Mouse (Mus musculus) limb, embryonic 15.5 days (tissue): ENCODE measurements around the gene Mipep. TPM values are rescaled to one million over a fixed set of nuclear protein-coding genes. Genes with fewer than 3 reads are reported as not detected.
A peak's percentile ranks its signal among the peaks of the same experiment; 100 is the strongest.

Experiments
- ATAC-seq: fragments of 200-750 bp; cut with Nextera tagmentation; 2 replicates; pipeline ENCODE4 v1.8.0; 2017; ENCODE audit warnings: low read depth, moderate TSS enrichment; ENCODE audit not compliant: insufficient number of reproducible peaks, low FRiP score, low TSS enrichment
- H3K27ac ChIP-seq: fragments of 300-500 bp; sonication (generic); 2 replicates; pipeline ENCODE4 v1.5.1; 2015; ENCODE audit warnings: moderate library complexity, mild to moderate bottlenecking, inconsistent platforms
- H3K27me3 ChIP-seq: fragments of 300-500 bp; sonication (generic); 2 replicates; pipeline ENCODE4 v1.6.1; 2015; ENCODE audit warnings: inconsistent platforms
- H3K36me3 ChIP-seq: fragments of 300-500 bp; sonication (generic); 2 replicates; pipeline ENCODE4 v1.6.1; 2015; ENCODE audit warnings: inconsistent platforms
- H3K4me1 ChIP-seq: fragments of 300-500 bp; sonication (generic); 2 replicates; pipeline ENCODE4 v1.6.1; 2015; ENCODE audit warnings: inconsistent platforms
- H3K4me2 ChIP-seq: fragments of 300-500 bp; sonication (generic); 2 replicates; pipeline ENCODE4 v1.6.1; 2015; ENCODE audit warnings: mild to moderate bottlenecking, inconsistent platforms
- H3K4me3 ChIP-seq: fragments of 300-500 bp; sonication (generic); 2 replicates; pipeline ENCODE4 v1.5.1; 2015; ENCODE audit warnings: mild to moderate bottlenecking, inconsistent platforms
- H3K9ac ChIP-seq: fragments of 300-500 bp; sonication (generic); 2 replicates; pipeline ENCODE4 v1.6.1; 2015; ENCODE audit warnings: inconsistent platforms
- H3K9me3 ChIP-seq: fragments of 300-500 bp; sonication (generic); 2 replicates; pipeline ENCODE4 v1.6.1; 2016; ENCODE audit warnings: inconsistent platforms
- WGBS: fragments of 180-500 bp; shearing (Covaris S2); methylation state at CpG from one replicate; pipeline ENCODE4 v1.1.7; 2015; 5-methylcytosine and 5-hydroxymethylcytosine counted together
- polyA plus RNA-seq: library from polyadenylated mRNA; unstranded; fragments of >200 nt; fragmentation: Nextera tagmentation; extraction: Ambion mirVana; gene quantifications from 2 replicates; pipeline ENCODE4 v1.2.1, GENCODE M21; 2015

The Mipep gene
- polyA plus RNA-seq, 1 experiment from 2014 or later, result 18.4 TPM

DNA sequence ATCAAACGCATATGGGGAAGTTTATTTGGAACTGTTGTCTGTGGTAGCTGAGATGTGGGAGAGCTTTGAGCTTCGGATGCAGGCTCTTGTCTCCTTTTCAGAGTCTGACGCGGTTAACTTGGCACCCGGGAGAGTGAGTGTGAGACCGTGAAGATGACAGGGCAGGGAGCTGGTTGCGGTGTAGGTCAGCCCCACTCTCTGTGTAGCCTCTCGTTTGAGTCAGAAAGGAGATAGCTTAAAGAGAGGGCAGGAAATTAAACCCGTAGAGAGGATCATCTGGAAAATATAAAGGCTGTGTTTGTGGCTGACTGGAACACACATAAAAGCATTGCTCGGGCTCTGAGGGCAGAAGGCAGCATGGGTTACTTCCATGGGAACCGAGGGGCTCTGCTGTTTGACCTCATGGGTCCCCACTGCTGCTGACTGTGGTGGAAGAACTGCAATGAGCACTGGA, 22.5 kb downstream of the Mipep start:
- H3K4me3 ChIP-seq, result no peak overlapping the region
- H3K9me3 ChIP-seq, result no peaks in the 10 kb centered on the region
- no peak overlapping the region for H3K9ac ChIP-seq
- H3K4me2 ChIP-seq, result no peak overlapping the region
- no peaks in the 10 kb centered on the region for H3K27me3 ChIP-seq
- H3K36me3 ChIP-seq, result peaks cover 35% of the 10 kb centered on the region
- H3K27ac ChIP-seq, result peak overlapping the region; percentile 28; the same call in 1 of the 2 replicates
- peaks cover 3% of the 10 kb centered on the region; the same call in 1 of the 2 replicates for H3K4me1 ChIP-seq
- 0 out of 2 replicates have a peak, but pooled peaks have one; percentile 44 for ATAC-seq
- 29% methylated on average over 11 of the region's 11 CpGs for WGBS

DNA sequence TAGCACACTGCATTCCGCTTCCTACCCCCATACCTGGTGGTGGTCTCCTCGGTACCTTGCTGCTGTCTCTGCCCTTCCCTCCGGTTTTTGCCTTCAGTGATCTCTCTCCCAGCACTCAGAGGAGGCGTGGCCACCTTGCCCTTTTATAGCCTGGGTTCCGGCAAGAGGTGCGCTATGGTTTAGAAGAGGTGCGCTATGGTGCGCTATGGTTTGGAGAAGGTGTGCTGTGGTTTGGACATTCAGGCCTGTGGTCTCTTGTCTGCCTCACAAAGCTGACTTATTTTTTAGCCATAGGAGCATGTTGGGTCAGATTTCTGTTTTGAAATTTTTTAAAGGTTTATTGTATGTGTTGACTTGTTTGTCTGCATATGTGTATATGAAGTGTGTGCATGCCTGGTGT, 25.5 kb downstream of the Mipep start:
- WGBS, result 88% methylated on average over 8 of the region's 8 CpGs
- H3K9ac ChIP-seq, result no peak overlapping the region
- no peak overlapping the region for H3K4me3 ChIP-seq
- no peak overlapping the region for H3K27ac ChIP-seq
- ATAC-seq, result no peak
- peaks cover 28% of the 10 kb centered on the region for H3K36me3 ChIP-seq
- H3K27me3 ChIP-seq, result no peaks in the 10 kb centered on the region
- no peaks in the 10 kb centered on the region for H3K9me3 ChIP-seq
- H3K4me1 ChIP-seq, result peaks cover 3% of the 10 kb centered on the region; the same call in 1 of the 2 replicates
- H3K4me2 ChIP-seq, result no peak overlapping the region

DNA sequence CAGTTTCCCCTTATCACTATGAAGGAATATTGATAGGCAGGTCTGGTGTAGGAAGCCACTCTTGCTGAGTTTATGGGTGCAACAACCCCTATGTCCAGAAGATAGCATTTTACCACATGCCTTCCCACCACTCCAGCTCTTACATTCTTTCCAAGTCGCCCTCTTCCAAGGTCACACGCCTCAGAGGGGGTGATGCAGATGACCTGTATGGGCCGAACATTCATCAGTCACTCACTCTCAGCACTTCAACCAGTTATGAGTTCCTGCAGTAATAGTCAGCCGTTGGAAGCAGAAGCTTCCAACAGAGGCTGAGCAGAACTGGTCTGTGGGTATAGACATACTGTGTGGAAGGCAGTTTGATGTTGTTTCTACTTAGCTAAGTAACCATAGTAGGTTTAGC, 27.2 kb downstream of the Mipep start:
- Histone ChIP-seq H3K4me1 (peaks cover 3% of the 10 kb centered on the region; the same call in 1 of the 2 replicates), H3K9me3 (no peaks in the 10 kb centered on the region), H3K27me3 (no peaks in the 10 kb centered on the region), H3K4me3 (no peak overlapping the region), H3K9ac (no peak overlapping the region), H3K4me2 (no peak overlapping the region), H3K36me3 (peaks cover 32% of the 10 kb centered on the region), H3K27ac (no peak overlapping the region)
- ATAC-seq, result no peak
- 92% methylated on average over 4 of the region's 4 CpGs for WGBS

DNA sequence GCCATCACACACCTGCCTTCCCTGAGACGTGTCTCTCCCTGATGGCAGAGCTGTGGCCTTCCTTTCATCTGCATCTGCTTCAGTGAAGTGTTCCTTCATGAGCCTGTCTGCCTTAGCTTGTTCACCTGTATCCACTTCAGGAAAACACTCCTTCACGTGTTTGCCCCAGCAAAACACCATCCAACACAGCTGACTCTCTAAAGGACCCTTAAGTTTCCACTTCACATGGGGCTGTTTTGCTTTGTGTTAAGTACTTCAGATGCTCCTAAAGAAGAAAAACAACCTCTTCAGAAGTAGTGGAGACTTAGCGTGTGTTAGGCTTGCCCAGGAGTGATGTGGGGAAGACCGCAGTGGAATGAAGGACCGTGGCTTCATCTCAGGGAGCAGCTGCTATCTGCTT, 30.7 kb downstream of the Mipep start:
- H3K9me3 ChIP-seq, result no peaks in the 10 kb centered on the region
- H3K4me3 ChIP-seq, result no peak overlapping the region
- peaks cover 29% of the 10 kb centered on the region for H3K36me3 ChIP-seq
- WGBS, result 83% methylated on average over 5 of the region's 5 CpGs
- H3K27ac ChIP-seq, result no peak overlapping the region
- no peak overlapping the region for H3K9ac ChIP-seq
- H3K27me3 ChIP-seq, result no peaks in the 10 kb centered on the region
- H3K4me2 ChIP-seq, result no peak overlapping the region
- H3K4me1 ChIP-seq, result peaks cover 2% of the 10 kb centered on the region; the same call in 1 of the 2 replicates
- no peak for ATAC-seq

DNA sequence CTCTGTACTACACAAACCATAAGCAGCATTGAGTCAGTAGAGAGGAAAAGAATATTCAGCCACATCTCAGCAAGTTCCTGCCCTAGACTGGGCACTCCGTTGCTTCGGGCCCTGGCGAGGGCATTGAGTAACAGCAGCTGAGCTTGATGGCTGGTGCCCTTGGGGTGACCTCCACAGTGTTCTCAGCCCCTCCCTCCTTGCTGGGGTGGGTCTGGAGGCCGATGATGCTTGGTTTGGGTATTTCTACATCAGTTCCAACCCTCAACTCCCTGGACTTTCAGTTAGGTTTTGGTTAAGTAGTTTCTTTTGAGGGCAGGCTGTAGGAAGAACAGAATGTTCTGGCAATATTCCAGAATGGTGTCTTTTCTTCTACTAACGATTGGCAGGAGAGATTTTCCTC, 33.7 kb downstream of the Mipep start:
- H3K4me3 ChIP-seq, result no peak overlapping the region
- no peak overlapping the region for H3K4me2 ChIP-seq
- peaks cover 15% of the 10 kb centered on the region; the same call in 1 of the 2 replicates for H3K36me3 ChIP-seq
- no peak overlapping the region for H3K27ac ChIP-seq
- ATAC-seq, result no peak
- WGBS, result 62% methylated on average over 5 of the region's 5 CpGs
- H3K9ac ChIP-seq, result no peak overlapping the region
- no peaks in the 10 kb centered on the region for H3K27me3 ChIP-seq
- H3K9me3 ChIP-seq, result no peaks in the 10 kb centered on the region
- peaks cover 2% of the 10 kb centered on the region; the same call in 1 of the 2 replicates for H3K4me1 ChIP-seq

DNA sequence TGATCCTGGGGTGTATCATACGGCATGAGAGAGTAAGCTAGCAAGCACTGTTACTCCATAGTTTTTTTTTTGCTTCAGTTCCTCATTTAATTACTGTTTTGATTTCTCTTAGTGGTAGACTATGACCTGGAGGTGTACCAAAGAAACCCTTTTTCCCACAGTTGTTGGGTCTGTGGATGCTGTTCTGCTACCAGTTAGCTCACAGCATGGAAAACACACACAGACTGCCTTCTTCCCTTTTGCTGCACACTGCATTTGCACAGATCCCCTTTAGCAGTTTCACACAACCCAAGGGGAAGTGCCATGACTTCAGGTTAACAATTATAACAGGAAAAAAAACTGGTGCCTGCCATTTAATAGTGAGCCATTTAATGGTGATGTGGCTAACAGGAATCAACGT, 45.7 kb downstream of the Mipep start:
- H3K4me2 ChIP-seq, result no peak overlapping the region
- no peaks in the 10 kb centered on the region for H3K9me3 ChIP-seq
- 82% methylated on average over 2 of the region's 2 CpGs for WGBS
- ATAC-seq, result no peak
- H3K27ac ChIP-seq, result no peak overlapping the region
- H3K4me1 ChIP-seq, result no peaks in the 10 kb centered on the region
- H3K9ac ChIP-seq, result no peak overlapping the region
- H3K27me3 ChIP-seq, result no peaks in the 10 kb centered on the region
- peaks cover 34% of the 10 kb centered on the region for H3K36me3 ChIP-seq
- H3K4me3 ChIP-seq, result no peak overlapping the region

DNA sequence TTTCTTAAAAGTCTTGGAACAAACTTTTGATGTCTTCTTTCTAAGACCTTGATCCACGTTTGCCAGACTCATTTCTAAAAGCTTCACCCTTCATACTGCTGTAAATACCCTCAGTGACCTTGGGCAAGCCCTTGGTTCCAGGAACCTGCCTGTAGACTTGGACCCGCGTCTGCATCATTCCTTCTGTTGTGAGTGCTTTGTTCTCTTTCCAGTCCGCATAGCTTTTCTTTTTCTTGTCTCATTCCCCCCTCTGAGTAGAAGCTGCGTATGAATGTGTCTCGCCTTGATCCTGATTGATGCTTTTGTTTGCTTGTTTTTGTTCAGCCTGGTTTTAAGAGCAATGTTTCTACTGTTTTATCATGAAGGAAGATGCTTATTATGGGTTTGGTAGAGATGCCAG, 52.3 kb downstream of the Mipep start:
- no peak overlapping the region for H3K4me3 ChIP-seq
- 83% methylated on average over 6 of the region's 6 CpGs for WGBS
- no peaks in the 10 kb centered on the region for H3K27me3 ChIP-seq
- no peak overlapping the region for H3K9ac ChIP-seq
- H3K4me2 ChIP-seq, result no peak overlapping the region
- no peaks in the 10 kb centered on the region for H3K9me3 ChIP-seq
- no peak overlapping the region for H3K27ac ChIP-seq
- peaks cover 9% of the 10 kb centered on the region for H3K36me3 ChIP-seq
- no peaks in the 10 kb centered on the region for H3K4me1 ChIP-seq
- no peak for ATAC-seq

DNA sequence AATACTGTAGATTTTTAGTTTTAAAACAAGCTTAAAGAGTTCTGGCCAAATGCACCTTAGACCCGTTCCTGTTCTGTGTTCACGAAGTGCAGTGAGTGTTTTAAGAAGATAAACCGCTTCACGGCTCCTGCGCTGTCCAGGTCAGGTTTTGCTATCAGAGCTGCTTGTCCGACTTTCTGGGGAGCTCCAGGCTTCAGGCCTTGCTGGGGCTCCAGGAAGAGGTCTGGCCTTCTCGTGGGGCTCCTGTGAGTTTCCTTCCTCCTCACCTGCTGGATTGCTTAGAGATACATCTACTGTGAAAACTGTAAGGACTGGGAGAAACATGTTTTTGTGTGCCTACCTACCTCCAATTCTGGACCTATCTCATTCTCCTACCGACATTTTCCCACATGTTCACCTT, 55.3 kb downstream of the Mipep start:
- no peak for ATAC-seq
- WGBS, result 73% methylated on average over 8 of the region's 8 CpGs
- no peak overlapping the region for H3K4me3 ChIP-seq
- H3K27me3 ChIP-seq, result no peaks in the 10 kb centered on the region
- no peaks in the 10 kb centered on the region for H3K9me3 ChIP-seq
- H3K4me2 ChIP-seq, result no peak overlapping the region
- H3K36me3 ChIP-seq, result no peaks in the 10 kb centered on the region
- no peak overlapping the region for H3K27ac ChIP-seq
- no peaks in the 10 kb centered on the region for H3K4me1 ChIP-seq
- no peak overlapping the region for H3K9ac ChIP-seq

DNA sequence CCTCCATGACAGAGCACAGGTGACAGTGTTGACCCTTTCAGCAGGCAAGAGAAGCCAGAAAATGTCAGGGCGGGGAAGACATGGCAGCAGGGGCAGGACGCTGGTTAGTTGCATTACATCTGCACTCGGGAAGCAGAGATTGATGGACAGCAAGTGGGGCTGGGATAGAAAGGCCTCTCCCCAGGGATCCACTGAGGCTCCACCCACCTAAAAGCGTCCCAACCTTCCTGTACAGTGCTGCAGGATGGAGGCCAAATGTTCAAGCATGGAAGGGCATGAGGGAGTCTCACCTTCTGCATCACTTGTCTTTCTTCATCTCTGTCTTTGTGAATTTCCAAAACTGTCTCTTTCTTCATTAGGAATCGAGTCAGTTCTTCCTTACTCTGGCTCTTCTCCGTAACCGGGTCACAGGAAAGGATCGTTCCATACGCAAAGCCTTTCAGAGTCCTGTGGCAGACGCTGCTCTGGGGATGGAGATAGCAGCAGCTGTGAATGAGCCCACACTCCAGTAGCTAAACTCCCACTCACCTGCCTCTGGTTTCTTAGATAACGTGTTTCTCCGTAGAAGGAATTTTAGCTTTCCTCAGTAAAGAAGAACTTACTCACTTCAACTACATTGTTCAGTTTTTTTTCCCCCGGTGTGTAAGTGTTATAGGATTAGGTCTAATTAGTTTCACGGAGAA, 57.7 kb downstream of the Mipep start:
- no peak overlapping the region for H3K27ac ChIP-seq
- WGBS, result 73% methylated on average over 14 of the region's 14 CpGs
- no peaks in the 10 kb centered on the region for H3K9me3 ChIP-seq
- 0 out of 2 replicates have a peak, but pooled peaks cover 4% of the 10 kb centered on the region for H3K36me3 ChIP-seq
- 0 out of 2 replicates have a peak, but pooled peaks cover 3% of the 10 kb centered on the region for H3K4me1 ChIP-seq
- ATAC-seq, result no peak
- H3K4me3 ChIP-seq, result no peak overlapping the region
- H3K27me3 ChIP-seq, result no peaks in the 10 kb centered on the region
- no peak overlapping the region for H3K9ac ChIP-seq
- no peak overlapping the region for H3K4me2 ChIP-seq

DNA sequence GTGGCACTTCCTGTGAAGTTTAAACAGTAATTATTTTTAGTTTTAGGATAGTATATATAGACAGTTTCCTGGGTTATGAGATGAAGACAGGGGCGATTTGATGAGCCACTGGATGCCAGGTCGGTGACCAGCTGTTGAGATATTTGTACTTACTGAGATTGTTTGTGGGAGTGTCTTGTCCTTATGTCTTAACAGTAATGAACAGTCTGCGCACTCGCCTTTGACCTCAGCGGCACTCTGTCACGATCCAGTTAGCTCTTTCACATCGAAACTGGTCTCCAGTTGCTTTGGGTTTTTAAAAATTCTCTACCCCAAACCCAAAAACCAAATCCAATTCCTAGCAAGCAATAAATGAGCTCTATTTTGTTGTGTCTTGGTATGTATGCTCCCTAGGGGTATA, 59.2 kb downstream of the Mipep start:
- WGBS, result 85% methylated on average over 7 of the region's 7 CpGs
- Histone ChIP-seq H3K27me3 (no peaks in the 10 kb centered on the region), H3K36me3 (0 out of 2 replicates have a peak, but pooled peaks cover 9% of the 10 kb centered on the region), H3K4me3 (no peak overlapping the region), H3K9me3 (no peaks in the 10 kb centered on the region), H3K4me1 (0 out of 2 replicates have a peak, but pooled peaks cover 3% of the 10 kb centered on the region), H3K27ac (no peak overlapping the region), H3K9ac (no peak overlapping the region), H3K4me2 (no peak overlapping the region)
- ATAC-seq, result no peak

DNA sequence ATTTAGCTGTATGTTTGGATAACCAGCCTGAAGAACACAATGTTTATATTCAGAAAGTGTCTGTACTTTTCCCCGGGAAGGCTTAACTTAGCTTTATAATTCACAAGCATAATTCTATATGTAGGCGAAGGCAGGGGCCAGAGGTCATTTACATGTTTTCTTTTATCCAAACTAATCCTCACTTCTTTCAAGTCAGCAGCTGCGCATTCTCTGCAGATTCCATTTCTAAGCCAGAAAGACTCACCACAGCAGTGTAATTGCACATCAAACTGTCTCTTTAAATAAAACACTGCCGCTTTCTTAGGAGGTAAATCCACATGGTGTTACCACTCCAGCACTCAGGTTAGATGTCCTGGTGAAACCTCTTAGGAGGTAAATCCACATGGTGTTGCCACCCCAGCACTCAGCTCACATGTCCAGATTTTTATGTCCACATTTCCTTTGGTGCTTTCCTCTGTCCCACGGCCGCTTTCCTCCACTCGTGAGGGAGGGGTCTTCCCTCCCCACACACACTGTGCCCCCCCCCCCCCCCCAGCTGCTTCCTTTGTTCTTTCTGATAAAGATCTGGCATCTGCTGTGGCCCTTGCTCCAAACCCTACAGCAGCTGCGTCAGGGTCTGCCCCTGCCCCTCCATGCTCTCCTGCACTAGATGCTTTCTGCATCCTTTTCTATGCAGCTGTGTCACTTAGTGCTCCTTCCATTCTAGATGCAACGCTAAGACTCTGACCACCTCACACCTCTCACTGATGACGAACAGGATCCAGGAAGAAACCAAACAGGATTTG, 61.1 kb downstream of the Mipep start:
- Histone ChIP-seq H3K36me3 (peaks cover 25% of the 10 kb centered on the region; the same call in 1 of the 2 replicates), H3K27ac (no peak overlapping the region), H3K9ac (no peak overlapping the region), H3K4me2 (no peak overlapping the region), H3K9me3 (no peaks in the 10 kb centered on the region), H3K4me3 (no peak overlapping the region), H3K27me3 (no peaks in the 10 kb centered on the region), H3K4me1 (0 out of 2 replicates have a peak, but pooled peaks cover 3% of the 10 kb centered on the region)
- ATAC-seq, result peak; percentile 35; the same call in 1 of the 2 replicates
- 46% methylated on average over 10 of the region's 10 CpGs for WGBS

DNA sequence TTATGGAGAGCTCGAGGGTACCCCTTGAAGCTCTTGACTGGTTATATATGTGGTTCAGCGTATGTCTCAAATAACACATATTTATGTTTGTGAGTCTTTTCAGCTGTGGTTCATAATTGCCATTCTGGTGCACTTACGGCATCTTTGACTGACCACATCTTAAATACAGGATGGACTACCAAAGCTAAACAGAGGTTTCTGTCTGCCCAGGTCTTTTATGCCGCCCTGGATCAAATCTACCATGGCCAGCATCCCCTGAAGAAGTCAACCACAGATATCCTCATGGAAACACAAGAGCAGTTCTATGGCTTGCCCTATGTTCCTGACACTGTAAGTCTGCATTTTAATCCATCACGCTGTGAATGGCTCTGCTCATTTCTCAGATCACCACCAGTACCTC, 61.8 kb downstream of the Mipep start:
- Histone ChIP-seq H3K9me3 (no peaks in the 10 kb centered on the region), H3K4me2 (no peak overlapping the region), H3K27ac (no peak overlapping the region), H3K36me3 (peaks cover 29% of the 10 kb centered on the region), H3K9ac (no peak overlapping the region), H3K4me1 (0 out of 2 replicates have a peak, but pooled peaks cover 3% of the 10 kb centered on the region), H3K4me3 (no peak overlapping the region), H3K27me3 (no peaks in the 10 kb centered on the region)
- no peak for ATAC-seq
- 72% methylated on average over 5 of the region's 5 CpGs for WGBS
